Mouse (Mus musculus) C2C12 (cell line): Measurements from ENCODE around the gene Irf2. TPM values are rescaled to one million over a fixed set of nuclear protein-coding genes. Genes with fewer than 3 reads are reported as not detected.

Experiments
- H3K27me3 ChIP-seq: one replicate; pipeline ENCODE4 v1.6.1; 2011; ENCODE audit not compliant: control insufficient read depth, insufficient read depth, insufficient read length
- H3K36me3 ChIP-seq: one replicate; pipeline ENCODE4 v1.6.1; 2011; ENCODE audit not compliant: control insufficient read depth, insufficient read depth
- H3K4me3 ChIP-seq: one replicate; pipeline ENCODE4 v1.5.1; 2011; ENCODE audit warnings: mild to moderate bottlenecking, control low read depth; ENCODE audit not compliant: poor library complexity, insufficient read depth, severe bottlenecking
- H3K79me2 ChIP-seq: one replicate; pipeline ENCODE4 v1.6.1; 2011; ENCODE audit not compliant: control insufficient read depth, insufficient read depth
- H3K79me3 ChIP-seq: one replicate; pipeline ENCODE4 v1.6.1; 2011; ENCODE audit warnings: low read depth, control low read depth
- H3ac ChIP-seq: one replicate; pipeline ENCODE3; 2011; ENCODE audit warnings: low read depth; ENCODE audit not compliant: control insufficient read depth, insufficient read length
- CEBPB ChIP-seq: IDR thresholded peaks from one replicate; pipeline ENCODE4 v1.6.1; 2011; ENCODE audit warnings: low read depth, mild to moderate bottlenecking, control low read depth, moderate library complexity
- CTCF ChIP-seq: IDR thresholded peaks from one replicate; pipeline ENCODE4 v1.5.1; 2011; ENCODE audit not compliant: control insufficient read depth, insufficient read depth, insufficient read length
- FOSL1 ChIP-seq: IDR thresholded peaks from one replicate; pipeline ENCODE4 v1.8.0; 2011; ENCODE audit warnings: mild to moderate bottlenecking, low read length; ENCODE audit not compliant: poor library complexity, insufficient read depth, severe bottlenecking
- MAX ChIP-seq: IDR thresholded peaks from one replicate; pipeline ENCODE4 v1.6.1; 2011; ENCODE audit warnings: mild to moderate bottlenecking, control low read depth
- MYOD1 ChIP-seq: IDR thresholded peaks from one replicate; pipeline ENCODE4 v1.6.1; 2011; ENCODE audit warnings: low read depth; ENCODE audit not compliant: control insufficient read depth, insufficient read length
- MYOG ChIP-seq: IDR thresholded peaks from one replicate; pipeline ENCODE4 v1.6.1; 2011; ENCODE audit not compliant: control insufficient read depth, insufficient read length; ENCODE audit errors: extremely low read depth
- USF1 ChIP-seq: IDR thresholded peaks from one replicate; pipeline ENCODE4 v1.6.1; 2011; ENCODE audit warnings: low read depth, mild to moderate bottlenecking, control low read depth, moderate library complexity
- polyA plus RNA-seq: library from polyadenylated mRNA; unstranded; fragments of >200 nt; fragmentation: generic; extraction: Trizol; gene quantifications from one replicate; pipeline ENCODE4 v1.2.1, GENCODE M21; 2012; ENCODE audit warnings: missing spikeins

Gene Irf2
- polyA plus RNA-seq, 1 experiment: 7.6 TPM

- H3K36me3 ChIP-seq: peaks cover 9% of the 10 kb centered on the region
Measured at GRCm38 (mm10) chr8:46761454-46761853, 21.9 kb downstream of the Irf2 start.

GRCm38 (mm10) chr8:46769408-46770180 lies 30.1 kb downstream of the Irf2 start:
- Histone ChIP-seq H3K27me3 (no peaks in the 10 kb centered on the region), H3K36me3 (peaks cover 12% of the 10 kb centered on the region), H3ac (no peak overlapping the region), H3K4me3 (no peak overlapping the region), H3K79me2 (peaks cover 92% of the 10 kb centered on the region), H3K79me3 (peaks cover 66% of the 10 kb centered on the region)
- no peak for TF ChIP-seq MYOD1

More at GRCm38 (mm10) chr8:46761454-46761853, 21.9 kb downstream of the Irf2 start:
- Histone ChIP-seq H3K4me3 (no peak overlapping the region), H3ac (no peak overlapping the region), H3K27me3 (no peaks in the 10 kb centered on the region), H3K79me3 (peaks cover 78% of the 10 kb centered on the region), H3K79me2 (peaks cover 96% of the 10 kb centered on the region)
- TF ChIP-seq USF1 (no peak), CEBPB (no peak), FOSL1 (no peak), MYOD1 (no peak), CTCF (no peak), MYOG (no peak), MAX (no peak)

- no peak overlapping the region for H3ac ChIP-seq
- peaks cover 62% of the 10 kb centered on the region for H3K79me3 ChIP-seq
- H3K79me2 ChIP-seq: peaks cover 93% of the 10 kb centered on the region
- H3K4me3 ChIP-seq: no peak overlapping the region
- no peaks in the 10 kb centered on the region for H3K27me3 ChIP-seq
- TF ChIP-seq FOSL1 (no peak), MYOD1 (no peak), CTCF (no peak), USF1 (no peak), CEBPB (no peak), MYOG (no peak), MAX (no peak)
- peaks cover 12% of the 10 kb centered on the region for H3K36me3 ChIP-seq
Measured at GRCm38 (mm10) chr8:46770905-46771516, 31.5 kb downstream of the Irf2 start.

- H3ac ChIP-seq: no peak overlapping the region
Measured at GRCm38 (mm10) chr8:46772801-46773200, 33.3 kb downstream of the Irf2 start.

GRCm38 (mm10) chr8:46777760-46778460 lies 38.4 kb downstream of the Irf2 start:
- peaks cover 53% of the 10 kb centered on the region for H3K79me3 ChIP-seq
- peaks cover 91% of the 10 kb centered on the region for H3K79me2 ChIP-seq
- H3K36me3 ChIP-seq: peaks cover 17% of the 10 kb centered on the region
- H3K4me3 ChIP-seq: no peak overlapping the region
- TF ChIP-seq CEBPB: no peak
- no peak for TF ChIP-seq CTCF
- no peak for TF ChIP-seq MAX
- TF ChIP-seq USF1: no peak
- no peak for TF ChIP-seq MYOD1
- no peak for TF ChIP-seq MYOG
- no peak for TF ChIP-seq FOSL1
- no peak overlapping the region for H3ac ChIP-seq
- no peaks in the 10 kb centered on the region for H3K27me3 ChIP-seq

More at GRCm38 (mm10) chr8:46772801-46773200, 33.3 kb downstream of the Irf2 start:
- TF ChIP-seq USF1 (no peak), MAX (no peak), CEBPB (no peak), FOSL1 (no peak), CTCF (no peak), MYOD1 (no peak)
- Histone ChIP-seq H3K36me3 (peaks cover 8% of the 10 kb centered on the region), H3K4me3 (no peak overlapping the region), H3K27me3 (no peaks in the 10 kb centered on the region), H3K79me3 (peaks cover 57% of the 10 kb centered on the region), H3K79me2 (peaks cover 89% of the 10 kb centered on the region)

- H3K36me3 ChIP-seq: peaks cover 9% of the 10 kb centered on the region
- peaks cover 56% of the 10 kb centered on the region for H3K79me3 ChIP-seq
- H3K79me2 ChIP-seq: peaks cover 91% of the 10 kb centered on the region
- TF ChIP-seq CEBPB: peak; percentile 71
- TF ChIP-seq CTCF: no peak
- TF ChIP-seq FOSL1: peak; percentile 80
- no peak for TF ChIP-seq MAX
- TF ChIP-seq MYOG: no peak
- no peak for TF ChIP-seq USF1
- TF ChIP-seq MYOD1: peak; percentile 9
- H3K4me3 ChIP-seq: no peak overlapping the region
- no peaks in the 10 kb centered on the region for H3K27me3 ChIP-seq
- peak overlapping the region; percentile 21 for H3ac ChIP-seq
Measured at GRCm38 (mm10) chr8:46781067-46781657, 41.6 kb downstream of the Irf2 start.
